Mouse (Mus musculus): ENCODE results near the gene Nebl. TPM values are rescaled to one million over a fixed set of nuclear protein-coding genes. Genes with fewer than 3 reads are reported as not detected.

Nebl gene
- total and polyA plus RNA-seq, 3 experiments = 4.7 to 5.4 TPM; not detected in 1

DNA sequence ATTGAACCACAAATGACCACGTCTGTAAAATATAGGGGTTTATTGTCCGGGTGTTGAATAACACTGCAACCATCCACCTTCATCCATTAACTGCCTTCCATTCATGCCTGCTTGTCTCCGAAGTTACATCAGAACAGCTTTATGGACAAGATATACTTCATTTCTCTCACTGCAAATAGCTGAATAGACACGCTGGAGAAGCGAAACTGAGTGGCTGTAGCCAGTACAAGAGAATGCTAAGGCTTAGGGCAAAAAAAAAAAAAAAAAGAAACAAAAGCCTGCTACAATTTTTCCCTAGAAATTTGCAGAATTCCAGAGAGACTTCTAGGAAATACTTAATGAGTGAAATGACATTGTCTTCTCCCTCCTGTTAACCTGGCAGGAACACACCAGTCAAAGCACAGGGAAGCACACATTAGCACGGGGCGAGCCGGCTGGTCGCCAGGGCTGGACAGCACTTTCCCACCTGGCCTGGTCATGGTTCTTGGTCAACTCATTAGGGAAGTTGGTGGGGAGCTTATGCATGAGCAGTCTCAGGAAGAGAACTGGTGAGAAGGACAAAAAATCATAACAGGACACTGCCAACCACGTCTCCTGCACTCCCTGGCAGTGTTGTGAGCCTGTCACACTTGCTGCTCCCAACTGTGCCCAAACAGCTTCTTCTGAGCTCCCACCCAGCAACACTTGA, 81.0 kb downstream of the Nebl start:
- H3K4me3 ChIP-seq (ENCODE audit: control insufficient read depth in 1 of 2, insufficient read depth in 1 of 2, low read depth in 2 of 2, low read length in 2 of 2) = no peak overlapping the region
- H3K4me1 ChIP-seq (ENCODE audit: control insufficient read depth in 1 of 2, insufficient read depth in 2 of 2, low read length in 2 of 2) = no peaks in the 10 kb centered on the region
- no peak overlapping the region for H3K27ac ChIP-seq (ENCODE audit: control insufficient read depth, low read depth, low read length)

DNA sequence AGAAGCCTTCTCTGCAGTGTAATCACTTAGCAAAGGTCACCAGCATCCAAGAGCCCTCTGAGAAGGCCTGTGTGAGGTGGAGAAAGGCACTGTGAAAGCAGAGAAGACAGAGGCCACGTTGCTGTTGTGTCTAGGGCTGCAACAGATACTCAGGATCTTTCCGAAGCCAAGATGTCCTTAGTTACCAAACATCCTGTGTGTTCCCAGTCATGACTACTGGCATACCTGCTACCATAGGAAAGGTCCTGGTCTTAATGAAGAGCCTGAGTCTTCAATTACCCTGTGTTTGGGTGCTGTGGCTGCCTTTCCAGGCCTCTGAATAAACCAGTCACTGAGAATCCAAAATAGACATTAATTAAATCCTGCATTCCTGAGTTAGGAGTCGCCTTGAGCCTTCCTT, 81.5 kb downstream of the Nebl start:
- H3K36me3 ChIP-seq (ENCODE audit: control insufficient read depth in 1 of 2, insufficient read depth in 2 of 2, low read length in 2 of 2) = no peaks in the 10 kb centered on the region
- TF ChIP-seq MYC (IDR thresholded peaks at IDR 0.05; ENCODE audit: low read depth, low read length) (no peak), CHD1 (IDR thresholded peaks at IDR 0.05; ENCODE audit: low read depth, low read length) (no peak), POLR2A (IDR thresholded peaks at IDR 0.05; ENCODE audit: control insufficient read depth in 1 of 2, insufficient read depth in 1 of 2, low read depth in 1 of 2, low read length in 2 of 2, poor library complexity in 1 of 2) (no peak), ZC3H11A (IDR thresholded peaks at IDR 0.05; ENCODE audit: low read depth, low read length) (no peak), NRF1 (IDR thresholded peaks at IDR 0.05; ENCODE audit: insufficient read depth, low read depth, low read length, poor library complexity, severe bottlenecking) (no peak), GATA1 (IDR thresholded peaks at IDR 0.05; ENCODE audit: low read depth, low read length) (no peak), POLR2AphosphoS5 (IDR thresholded peaks at IDR 0.05; ENCODE audit: borderline replicate concordance, low read depth, low read length) (no peak)
- no peaks in the 10 kb centered on the region for H3K9me3 ChIP-seq (replicated peaks; ENCODE audit: insufficient read depth, low read length)
- no peaks in the 10 kb centered on the region for H3K79me2 ChIP-seq (ENCODE audit: control insufficient read depth, insufficient read depth, low read length, poor library complexity)
- no peak overlapping the region for H3K9ac ChIP-seq (ENCODE audit: control insufficient read depth, low read depth, low read length, poor library complexity, severe bottlenecking)
- H3K27ac ChIP-seq (ENCODE audit: control insufficient read depth, low read depth, low read length) = no peak overlapping the region
- H3K4me1 ChIP-seq (ENCODE audit: control insufficient read depth in 1 of 2, insufficient read depth in 2 of 2, low read length in 2 of 2) = no peaks in the 10 kb centered on the region
- no peaks in the 10 kb centered on the region for H3K27me3 ChIP-seq (ENCODE audit: control insufficient read depth in 1 of 2, insufficient read depth in 2 of 2, low read length in 2 of 2)
- no peak overlapping the region for H3K4me3 ChIP-seq (ENCODE audit: control insufficient read depth in 1 of 2, insufficient read depth in 1 of 2, low read depth in 2 of 2, low read length in 2 of 2)
- DNase-seq (ENCODE audit: low read depth, low spot score) = no peak

More for the DNA sequence above, 81.0 kb downstream of the Nebl start:
- no peak for TF ChIP-seq TCF12 (IDR thresholded peaks at IDR 0.05; ENCODE audit: low read depth, low read length)
- no peak for TF ChIP-seq ETS1 (IDR thresholded peaks at IDR 0.05; ENCODE audit: low read depth, low read length)
- TF ChIP-seq ZKSCAN1 (IDR thresholded peaks at IDR 0.05; ENCODE audit: low read depth, low read length) = no peak
- TF ChIP-seq SIN3A (IDR thresholded peaks at IDR 0.05; ENCODE audit: low read length) = no peak
- H3K79me2 ChIP-seq (ENCODE audit: control insufficient read depth, insufficient read depth, low read length, poor library complexity) = no peaks in the 10 kb centered on the region
- H3K27me3 ChIP-seq (ENCODE audit: control insufficient read depth in 1 of 2, insufficient read depth in 2 of 2, low read length in 2 of 2) = no peaks in the 10 kb centered on the region
- DNase-seq (ENCODE audit: low read depth, low spot score) = no peak
- no peak overlapping the region for H3K9ac ChIP-seq (ENCODE audit: control insufficient read depth, low read depth, low read length, poor library complexity, severe bottlenecking)
- no peaks in the 10 kb centered on the region for H3K9me3 ChIP-seq (replicated peaks; ENCODE audit: insufficient read depth, low read length)
- no peaks in the 10 kb centered on the region for H3K36me3 ChIP-seq (ENCODE audit: control insufficient read depth in 1 of 2, insufficient read depth in 2 of 2, low read length in 2 of 2)

DNA sequence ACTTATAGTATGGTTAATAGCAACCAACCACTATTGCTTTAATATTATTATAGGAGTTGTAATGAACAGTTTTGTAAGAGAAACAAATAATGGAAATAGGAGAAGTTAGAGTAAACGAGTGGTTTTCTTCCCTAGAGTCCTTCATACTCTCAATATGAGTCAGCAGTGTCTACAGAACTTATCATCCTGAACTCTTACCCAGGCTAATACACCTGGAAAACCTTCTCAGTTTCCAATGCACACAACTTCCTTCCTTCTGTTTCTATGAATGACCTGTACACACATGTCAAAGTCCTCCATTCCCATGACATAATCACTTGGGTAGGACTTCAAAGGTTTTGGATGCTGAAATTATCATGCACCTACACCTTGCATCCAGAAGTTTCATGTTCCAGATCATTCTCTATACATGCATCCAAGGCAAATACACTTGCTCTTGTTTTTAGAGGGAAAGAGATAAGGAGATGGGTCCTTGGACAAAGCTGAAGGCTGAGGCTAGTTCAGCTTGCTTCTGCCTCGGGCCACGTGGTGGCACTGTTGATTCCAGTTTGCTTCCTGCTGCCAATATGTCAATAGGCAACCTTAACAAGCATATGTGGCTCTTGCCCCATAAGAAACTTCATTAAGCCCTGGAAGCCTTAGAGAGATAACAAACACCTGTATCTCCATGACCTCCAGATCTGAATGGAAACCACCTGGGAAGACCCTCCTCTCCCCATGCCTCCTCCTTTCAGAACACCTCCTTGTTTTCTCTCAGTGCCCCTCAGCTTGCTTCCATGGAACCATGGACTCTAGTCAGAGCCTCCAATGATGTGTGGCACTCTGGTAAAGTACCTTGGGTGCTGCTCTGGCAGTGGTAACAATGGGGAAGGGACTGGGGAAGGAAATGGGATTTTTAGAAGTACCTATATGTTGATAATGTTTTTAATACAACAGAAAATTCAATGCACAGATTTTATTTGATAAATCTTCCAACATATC, 86.7 kb downstream of the Nebl start:
- Histone ChIP-seq H3K9ac (ENCODE audit: control insufficient read depth, low read depth, low read length, poor library complexity, severe bottlenecking) (no peak overlapping the region), H3K4me1 (ENCODE audit: control insufficient read depth in 1 of 2, insufficient read depth in 2 of 2, low read length in 2 of 2) (no peaks in the 10 kb centered on the region), H3K36me3 (ENCODE audit: control insufficient read depth in 1 of 2, insufficient read depth in 2 of 2, low read length in 2 of 2) (no peaks in the 10 kb centered on the region), H3K27ac (ENCODE audit: control insufficient read depth, low read depth, low read length) (no peak overlapping the region), H3K27me3 (ENCODE audit: control insufficient read depth in 1 of 2, insufficient read depth in 2 of 2, low read length in 2 of 2) (no peaks in the 10 kb centered on the region), H3K4me3 (ENCODE audit: control insufficient read depth in 1 of 2, insufficient read depth in 1 of 2, low read depth in 2 of 2, low read length in 2 of 2) (no peak overlapping the region), H3K9me3 (replicated peaks; ENCODE audit: insufficient read depth, low read length) (no peaks in the 10 kb centered on the region), H3K79me2 (ENCODE audit: control insufficient read depth, insufficient read depth, low read length, poor library complexity) (no peaks in the 10 kb centered on the region)
- peak; percentile 23 for TF ChIP-seq RAD21 (IDR thresholded peaks at IDR 0.05; ENCODE audit: low read depth, low read length)
- peak in 2 of 3 experiments; percentile 28 to 31; a peak in 4 of 6 replicates for TF ChIP-seq CTCF (IDR thresholded peaks at IDR 0.05 in 2 of 3, conservative IDR thresholded peaks at IDR 0.05 in 1 of 3; ENCODE audit: control insufficient read depth in 1 of 3, insufficient read depth in 1 of 3, low read depth in 2 of 3, low read length in 3 of 3, poor library complexity in 1 of 3, severe bottlenecking in 1 of 3)
- no peak for TF ChIP-seq HCFC1 (IDR thresholded peaks at IDR 0.05; ENCODE audit: low read depth, low read length)
- peak; percentile 5 for DNase-seq (ENCODE audit: low read depth, low spot score)
